Mouse (Mus musculus): ENCODE measurements around the gene Ucp1.

GRCm38 (mm10) chr8:83331899-83332697, 41.9 kb downstream of the Ucp1 start, which contains the start of gene Elmod2:
- TF ChIP-seq CTCF (IDR thresholded peaks at IDR 0.05; ENCODE audit: control insufficient read depth, insufficient read depth, insufficient read length) (no peak), USF1 (IDR thresholded peaks at IDR 0.05; ENCODE audit: low read depth) (no peak), MYOD1 (IDR thresholded peaks at IDR 0.05; ENCODE audit: control insufficient read depth, insufficient read length, low read depth) (no peak), MAX (IDR thresholded peaks at IDR 0.05) (no peak), CEBPB (IDR thresholded peaks at IDR 0.05; ENCODE audit: low read depth) (no peak), MYOG (IDR thresholded peaks at IDR 0.05; ENCODE audit: control insufficient read depth, extremely low read depth, insufficient read length) (no peak), FOSL1 (IDR thresholded peaks at IDR 0.05; ENCODE audit: insufficient read depth, low read length, poor library complexity, severe bottlenecking) (no peak)

Data from C2C12 (cell line).